Mouse (Mus musculus): ENCODE data around the gene Slc24a3. TPM values are rescaled to one million over a fixed set of nuclear protein-coding genes. Genes with fewer than 3 reads are reported as not detected.

Slc24a3 gene
- total RNA-seq (2014; fragmentation: Nextera tagmentation) (1.8 and 4.1 TPM in 2 replicates), total RNA-seq (2017) (0.23 and 0.33 TPM in 2 replicates)

DNA sequence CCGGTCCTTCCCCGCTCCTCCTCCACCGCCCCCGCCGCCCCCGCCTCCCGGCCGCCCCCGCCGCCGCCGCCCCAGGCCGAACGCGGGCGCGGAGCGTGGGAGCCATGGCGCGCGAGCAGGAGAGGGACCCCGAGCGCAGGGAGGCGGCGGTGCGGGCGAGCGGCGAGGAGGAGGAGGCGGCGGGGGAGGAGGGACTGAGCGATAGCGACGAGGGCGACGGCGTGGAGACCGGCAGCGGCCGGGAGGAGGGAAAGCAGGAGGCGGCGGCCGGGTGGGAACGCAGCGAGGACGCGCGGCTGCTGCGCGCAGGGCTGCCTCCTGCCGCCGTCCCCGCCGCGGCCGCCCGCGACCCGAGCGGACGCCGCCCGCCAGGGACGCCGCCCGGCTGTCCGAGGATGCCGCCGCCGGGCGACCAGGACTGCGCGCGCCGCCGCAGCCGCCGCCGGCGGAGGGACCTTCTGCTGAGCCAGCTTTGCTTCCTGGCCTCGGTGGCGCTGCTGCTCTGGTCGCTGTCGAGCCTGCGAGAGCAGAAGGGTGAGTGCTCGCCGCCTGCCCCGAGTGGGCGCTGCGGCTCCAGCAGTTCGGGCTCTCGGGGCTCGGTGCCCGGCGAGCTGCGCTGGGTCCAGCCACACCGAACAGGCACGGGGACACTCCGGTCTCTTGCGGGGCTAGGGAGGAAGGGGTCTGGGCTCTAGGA lies at the start of gene Slc24a3:
Gene Slc24a3 (plus strand): TSS at position 91 of the 697 bp plus-strand sequence.
- peak; percentile 89 for ATAC-seq (replicated peaks; ENCODE audit: low FRiP score, low TSS enrichment, poor library complexity, severe bottlenecking)

DNA sequence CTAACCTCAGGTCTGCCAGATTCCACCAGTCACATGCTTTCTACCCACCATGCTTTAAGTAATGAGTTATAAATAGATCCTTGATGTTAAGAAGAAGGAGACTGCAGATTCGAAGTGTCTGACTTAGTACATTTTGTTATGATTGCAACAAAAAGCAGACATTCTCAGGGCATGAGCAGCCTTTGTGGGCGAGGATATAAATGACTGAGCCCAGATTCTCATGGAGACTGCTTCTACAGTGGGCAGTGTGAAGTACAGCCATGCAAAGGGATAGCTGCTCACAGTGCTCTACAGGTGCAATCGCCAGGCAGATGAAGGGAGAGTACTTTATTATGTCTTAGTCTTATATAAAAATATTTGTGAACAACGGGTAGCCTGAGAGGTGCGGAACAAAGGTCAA lies 49.8 kb upstream of the Slc24a3 start:
- no peak for ATAC-seq (replicated peaks; ENCODE audit: low FRiP score, low TSS enrichment, poor library complexity, severe bottlenecking)

DNA sequence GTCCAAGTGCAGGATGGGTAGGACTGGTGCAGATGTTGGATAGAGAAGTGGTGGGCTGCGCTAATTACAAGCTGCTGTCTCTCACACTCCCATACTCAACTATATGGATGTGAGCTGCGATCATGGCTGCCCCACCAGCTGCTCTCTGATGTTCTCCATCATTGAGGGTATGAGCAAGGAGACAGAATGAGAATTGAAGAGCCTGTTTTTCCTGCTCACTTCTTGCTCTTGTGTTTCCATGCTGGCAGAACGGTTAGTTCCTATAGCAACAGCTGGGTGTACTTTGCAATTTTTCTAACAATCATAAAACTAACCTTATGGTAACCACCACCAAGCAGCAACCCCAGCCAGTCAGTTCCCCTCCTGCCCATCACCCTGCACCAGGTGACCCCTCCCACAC lies 39.8 kb upstream of the Slc24a3 start:
- ATAC-seq (replicated peaks; ENCODE audit: low FRiP score, low TSS enrichment, poor library complexity, severe bottlenecking) = no peak

DNA sequence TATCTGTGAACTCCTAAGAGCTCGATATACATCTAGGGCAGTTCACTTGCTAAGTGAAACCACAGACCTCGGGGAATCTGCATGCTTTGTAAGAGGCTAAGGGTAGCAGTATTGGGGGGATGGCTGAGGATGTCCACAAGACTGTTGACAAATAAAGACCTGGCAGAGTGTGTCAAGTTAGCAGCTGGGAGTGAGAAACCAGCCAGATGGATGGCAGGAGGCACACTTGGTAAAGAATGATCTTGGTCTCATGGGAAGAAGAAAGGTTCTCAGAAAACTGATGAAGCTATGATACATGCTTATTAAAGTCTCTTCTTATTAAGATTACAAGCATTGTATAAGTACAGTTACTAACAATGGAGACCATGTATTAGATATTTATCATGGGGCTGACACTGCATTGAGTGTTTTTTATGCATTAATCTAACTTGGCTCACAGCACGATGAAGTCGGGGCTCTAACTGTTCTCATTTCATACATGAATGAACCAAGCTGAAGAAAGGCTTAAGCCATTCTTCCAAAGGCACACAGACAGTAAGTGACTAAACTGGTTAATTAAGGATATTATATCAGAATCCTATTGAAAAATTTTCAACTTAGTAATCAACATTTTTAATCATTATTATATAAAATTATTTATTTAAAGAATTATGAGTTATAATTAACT lies 30.8 kb upstream of the Slc24a3 start:
- no peak for ATAC-seq (replicated peaks; ENCODE audit: low FRiP score, low TSS enrichment, poor library complexity, severe bottlenecking)

DNA sequence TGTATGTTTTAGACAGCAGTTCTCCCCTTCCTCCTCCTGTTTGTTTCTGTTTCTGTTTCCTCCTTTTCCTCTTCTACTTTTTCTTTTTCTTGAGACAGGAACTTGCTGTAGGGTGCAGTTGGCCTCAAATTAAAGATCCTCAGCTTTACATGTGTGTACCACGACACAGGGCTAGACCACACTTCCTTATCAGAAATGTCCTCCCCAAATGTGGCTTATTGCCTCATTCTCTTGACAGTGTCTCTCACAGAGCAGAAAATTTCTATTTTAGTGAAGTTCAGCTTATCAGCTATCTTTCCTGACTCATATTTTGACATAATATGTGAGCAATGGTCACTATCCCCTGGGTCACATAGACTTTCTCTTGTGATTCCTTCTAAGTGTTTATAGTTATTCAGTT lies 17.1 kb upstream of the Slc24a3 start:
- ATAC-seq (replicated peaks; ENCODE audit: low FRiP score, low TSS enrichment, poor library complexity, severe bottlenecking) = peak; percentile 70; the same call in 1 of the 2 replicates

DNA sequence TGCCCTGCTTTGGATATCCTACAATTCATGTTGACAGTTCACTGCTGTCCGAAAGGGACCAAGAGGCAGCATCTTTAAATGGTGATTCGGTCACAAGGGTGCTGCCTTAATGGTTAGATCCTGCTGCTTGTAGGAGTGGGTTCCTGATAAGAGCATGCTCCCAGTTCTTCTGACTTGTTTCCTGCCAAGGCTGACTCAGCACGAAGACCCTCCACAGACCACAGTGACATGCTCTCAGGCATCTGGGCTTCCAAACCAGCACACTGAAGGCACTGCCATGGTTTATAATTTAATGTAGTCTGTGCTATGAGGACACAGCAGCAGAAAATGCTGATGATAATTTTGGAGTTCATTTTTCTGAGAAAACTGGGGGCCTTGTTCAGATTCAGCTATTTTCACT lies 16.7 kb upstream of the Slc24a3 start:
- ATAC-seq (replicated peaks; ENCODE audit: low FRiP score, low TSS enrichment, poor library complexity, severe bottlenecking) = peak; percentile 55; the same call in 1 of the 2 replicates

DNA sequence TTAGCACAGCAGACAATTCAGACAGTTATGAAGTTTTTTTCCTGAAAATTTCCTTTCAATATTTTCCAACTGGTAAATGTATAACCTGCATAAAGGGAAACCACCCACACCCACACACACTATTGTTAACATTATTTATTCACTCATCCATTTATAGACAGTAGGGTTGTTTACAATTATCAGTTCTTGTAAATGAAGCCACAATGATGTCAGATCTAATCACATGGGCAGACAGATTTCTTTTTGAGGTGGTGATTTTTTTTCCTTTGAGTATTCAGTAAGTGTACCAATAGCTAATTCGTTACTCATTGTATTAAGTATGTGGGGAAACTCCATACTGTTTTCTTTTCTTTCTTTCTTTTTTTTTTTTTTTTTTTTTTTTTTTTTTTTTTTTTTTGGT lies 15.3 kb upstream of the Slc24a3 start:
- ATAC-seq (replicated peaks; ENCODE audit: low FRiP score, low TSS enrichment, poor library complexity, severe bottlenecking) = no peak

DNA sequence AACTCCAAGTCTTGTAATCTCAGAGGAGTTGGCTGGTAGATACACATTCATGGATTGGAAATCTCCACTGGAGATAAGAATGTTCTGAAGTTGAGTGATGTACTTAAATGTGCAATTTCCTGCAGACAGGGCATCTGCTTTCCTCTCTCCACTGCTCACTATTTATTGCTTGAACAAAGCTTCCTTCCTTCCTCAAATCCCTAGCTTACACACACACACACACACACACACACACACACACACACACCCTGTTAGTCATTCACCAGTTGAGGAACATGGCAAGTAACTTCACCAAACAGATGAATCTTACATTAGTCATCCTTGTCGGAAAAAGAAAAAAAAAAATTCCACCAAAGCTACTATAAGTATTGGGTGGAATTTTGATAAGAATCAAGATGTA lies 8.6 kb upstream of the Slc24a3 start:
- ATAC-seq (replicated peaks; ENCODE audit: low FRiP score, low TSS enrichment, poor library complexity, severe bottlenecking) = no peak

DNA sequence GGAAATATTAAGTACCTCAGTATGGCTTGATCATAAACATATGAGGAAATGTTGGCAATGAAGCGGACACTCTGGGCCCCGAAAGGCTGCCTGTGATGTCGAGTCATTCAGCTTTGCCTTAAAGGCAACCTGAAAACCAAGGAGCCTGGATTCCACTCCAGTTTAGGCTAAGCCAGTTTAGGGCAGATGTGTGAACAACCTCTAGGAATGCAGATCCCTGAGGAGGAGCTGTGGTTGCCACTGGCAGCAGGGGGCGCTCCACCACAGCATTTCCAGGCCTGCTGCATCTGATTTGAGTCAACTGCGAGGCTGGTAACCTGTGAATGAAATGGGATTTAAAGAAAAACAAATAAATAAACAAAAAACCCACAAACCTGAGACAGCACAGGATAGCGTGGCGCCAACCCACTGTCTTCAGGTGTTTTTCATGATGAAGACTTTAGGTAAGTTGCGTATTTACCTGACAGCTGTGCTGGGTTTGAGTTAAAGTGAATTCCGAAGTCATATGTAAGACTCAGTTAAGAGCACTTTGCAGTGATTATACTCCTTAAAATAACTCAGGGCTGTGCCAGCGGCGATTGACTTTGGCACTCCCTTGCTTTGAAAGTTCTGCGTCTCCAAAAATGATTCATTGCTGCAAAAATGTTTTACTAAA lies 6.4 kb upstream of the Slc24a3 start:
- peak; percentile 94 for ATAC-seq (replicated peaks; ENCODE audit: low FRiP score, low TSS enrichment, poor library complexity, severe bottlenecking)

DNA sequence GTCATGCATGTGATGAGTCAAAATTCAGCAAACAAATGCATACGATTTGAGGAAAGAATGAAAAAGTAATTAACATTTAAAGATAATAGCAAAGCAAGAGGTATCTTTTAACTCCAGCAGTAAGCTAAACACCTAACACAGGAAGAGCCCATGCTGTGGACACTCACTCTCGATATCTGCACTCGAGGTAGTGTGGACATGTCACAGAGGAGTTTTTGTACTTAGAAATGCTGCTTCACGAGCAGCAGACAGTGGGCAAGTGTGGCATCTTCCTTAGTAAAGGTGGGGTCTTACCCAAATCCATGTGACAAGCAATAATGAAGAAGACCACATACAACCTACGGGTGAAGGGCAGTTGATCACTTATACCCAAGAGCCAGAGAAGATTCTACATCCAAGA lies 3.5 kb upstream of the Slc24a3 start:
- no peak for ATAC-seq (replicated peaks; ENCODE audit: low FRiP score, low TSS enrichment, poor library complexity, severe bottlenecking)

DNA sequence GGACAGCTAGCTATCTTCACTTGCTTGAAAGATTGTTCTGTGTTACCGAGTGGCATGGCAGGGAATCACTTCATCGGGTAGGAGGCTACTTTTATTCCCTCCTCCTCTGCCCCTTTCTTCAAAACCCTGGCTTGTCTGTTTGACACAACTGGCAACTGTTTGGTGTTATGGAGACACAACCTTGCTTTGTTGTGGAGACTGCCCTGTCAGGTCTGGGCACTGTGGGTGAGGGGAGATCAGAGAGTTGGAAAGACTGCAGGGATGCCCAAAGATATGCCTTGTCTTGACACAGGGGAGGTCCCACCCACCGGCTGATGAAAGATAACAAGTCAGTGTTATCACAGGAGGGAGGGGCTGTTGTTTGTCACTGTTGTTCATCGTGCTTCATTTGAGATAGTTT lies 3.0 kb upstream of the Slc24a3 start:
- no peak for ATAC-seq (replicated peaks; ENCODE audit: low FRiP score, low TSS enrichment, poor library complexity, severe bottlenecking)

DNA sequence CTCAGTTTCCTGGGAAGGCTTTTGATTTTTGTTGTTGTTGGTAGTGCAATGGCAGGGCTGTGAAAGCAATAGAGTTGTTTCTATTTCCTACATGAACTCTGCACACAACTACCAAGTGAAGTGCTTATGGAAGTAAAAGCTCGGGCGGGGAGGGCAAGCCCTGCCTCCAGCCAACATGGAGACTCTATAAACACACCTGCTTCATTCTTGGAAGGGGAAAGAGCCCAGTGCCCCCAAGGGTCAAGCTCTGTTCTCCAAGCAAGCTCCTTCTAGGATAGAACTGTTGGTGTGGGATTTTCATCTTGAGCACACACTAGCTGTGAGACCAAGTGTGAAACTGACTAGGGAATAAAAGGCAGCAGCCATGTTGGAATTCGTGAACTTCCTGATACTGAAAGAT lies 2.5 kb upstream of the Slc24a3 start:
- no peak for ATAC-seq (replicated peaks; ENCODE audit: low FRiP score, low TSS enrichment, poor library complexity, severe bottlenecking)

DNA sequence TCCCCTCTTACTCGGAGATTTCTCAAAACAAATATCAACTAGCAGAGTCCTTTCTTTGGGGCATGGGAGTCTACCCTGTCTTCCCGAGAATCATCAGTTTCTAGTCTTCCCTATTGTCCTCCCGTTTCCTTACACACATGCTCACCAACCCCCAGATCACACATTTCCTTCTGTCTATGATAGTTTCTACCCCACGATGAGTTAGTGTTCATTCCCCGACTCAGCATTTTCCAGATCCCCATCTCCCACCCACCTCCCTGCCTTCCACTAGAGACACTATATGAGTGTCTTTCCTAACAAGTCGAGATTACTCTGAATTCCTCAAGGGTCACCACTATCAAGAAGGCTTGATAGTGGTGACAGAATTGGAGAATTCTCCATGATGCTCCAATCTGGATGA lies 1.7 kb upstream of the Slc24a3 start:
- ATAC-seq (replicated peaks; ENCODE audit: low FRiP score, low TSS enrichment, poor library complexity, severe bottlenecking) = no peak

DNA sequence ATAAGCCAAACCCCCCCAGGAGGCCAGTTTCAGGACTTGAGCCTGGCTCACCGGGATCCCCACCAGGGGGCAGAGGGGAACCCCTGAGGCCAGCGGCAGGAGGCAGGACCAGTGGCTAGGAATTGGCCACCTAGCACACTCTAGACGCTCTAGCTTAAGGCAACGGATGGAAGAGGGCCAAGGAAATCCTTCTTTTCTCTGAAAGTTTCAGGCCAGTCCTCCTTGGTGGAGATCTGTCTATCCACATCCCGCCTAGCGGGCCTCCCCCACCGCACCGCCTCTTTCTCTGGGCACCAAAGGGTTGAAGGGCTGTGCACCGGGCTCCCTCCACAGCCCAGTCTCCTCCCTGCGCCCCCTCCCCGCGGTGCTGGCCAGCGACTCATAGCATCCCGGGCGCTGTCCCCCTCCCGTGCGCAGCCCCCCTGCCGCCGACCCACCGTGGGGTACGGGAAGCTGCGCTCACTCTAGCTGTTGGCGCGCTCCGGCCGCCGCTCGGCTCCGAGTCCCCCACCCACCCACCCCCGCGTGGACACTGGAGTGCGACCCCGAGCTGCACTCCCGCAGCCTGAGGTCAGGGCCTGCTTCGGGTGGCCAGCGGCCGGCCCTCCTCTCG lies 397 bp upstream of the Slc24a3 start:
- ATAC-seq (replicated peaks; ENCODE audit: low FRiP score, low TSS enrichment, poor library complexity, severe bottlenecking) = peak; percentile 56

DNA sequence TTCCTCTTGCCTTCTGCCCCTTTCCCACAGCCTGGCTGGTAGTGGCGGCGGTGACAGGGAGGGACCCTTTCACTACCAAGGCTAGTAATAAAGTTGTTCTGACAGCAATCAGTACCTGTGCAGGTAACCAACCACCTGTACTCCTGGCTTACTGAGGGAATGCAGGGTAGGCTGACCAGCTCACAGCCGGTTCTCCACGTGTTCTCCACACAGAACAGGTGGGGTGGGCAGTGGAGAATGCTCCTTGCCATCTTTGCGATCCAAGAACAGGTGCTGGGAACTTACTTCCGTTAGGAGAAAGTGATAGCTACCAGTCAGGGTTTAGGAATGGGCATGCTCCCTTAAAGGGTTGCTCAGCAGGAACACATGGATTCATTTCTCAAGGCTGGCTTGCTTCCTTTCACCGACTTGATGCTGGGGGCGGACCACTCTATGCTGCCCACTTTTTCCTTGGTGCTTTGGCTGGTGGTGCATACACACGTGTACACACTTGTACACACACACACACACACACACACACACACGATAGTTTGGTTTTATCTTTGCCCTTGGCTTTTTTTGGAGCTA lies 934 bp downstream of the Slc24a3 start:
- no peak for ATAC-seq (replicated peaks; ENCODE audit: low FRiP score, low TSS enrichment, poor library complexity, severe bottlenecking)

DNA sequence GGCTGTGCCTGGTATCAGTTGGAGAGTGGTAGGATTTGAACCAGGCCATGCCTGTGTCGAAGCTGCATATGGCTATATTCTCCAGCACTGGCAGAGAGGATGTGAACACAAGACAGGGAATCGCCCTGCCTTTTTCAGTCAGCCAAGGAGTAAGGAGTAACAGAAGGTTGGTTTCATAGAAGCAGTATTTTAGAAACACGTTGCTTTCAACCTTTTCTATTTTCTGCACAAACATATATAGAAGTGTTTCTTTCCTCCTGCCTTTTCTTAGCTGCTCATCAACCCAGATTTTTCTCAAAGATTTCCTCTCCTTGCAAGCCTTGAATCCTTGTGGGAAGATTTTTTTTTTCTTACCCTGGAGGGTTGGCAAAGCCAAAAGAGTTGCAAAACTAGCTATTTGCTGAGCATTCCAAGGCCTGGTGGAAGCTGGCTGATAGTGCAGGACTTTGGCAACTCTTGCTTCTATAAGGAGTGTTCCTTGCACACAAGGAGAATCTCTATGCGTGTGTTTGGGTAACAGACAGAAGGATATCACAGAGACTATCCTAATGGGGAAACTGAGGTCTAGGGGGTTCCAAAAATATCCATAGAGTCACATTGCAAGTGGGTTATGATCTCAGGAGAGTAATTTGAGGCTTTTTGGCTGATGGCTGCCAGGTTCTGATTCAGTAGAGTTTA lies 5.6 kb downstream of the Slc24a3 start:
- no peak for ATAC-seq (replicated peaks; ENCODE audit: low FRiP score, low TSS enrichment, poor library complexity, severe bottlenecking)

DNA sequence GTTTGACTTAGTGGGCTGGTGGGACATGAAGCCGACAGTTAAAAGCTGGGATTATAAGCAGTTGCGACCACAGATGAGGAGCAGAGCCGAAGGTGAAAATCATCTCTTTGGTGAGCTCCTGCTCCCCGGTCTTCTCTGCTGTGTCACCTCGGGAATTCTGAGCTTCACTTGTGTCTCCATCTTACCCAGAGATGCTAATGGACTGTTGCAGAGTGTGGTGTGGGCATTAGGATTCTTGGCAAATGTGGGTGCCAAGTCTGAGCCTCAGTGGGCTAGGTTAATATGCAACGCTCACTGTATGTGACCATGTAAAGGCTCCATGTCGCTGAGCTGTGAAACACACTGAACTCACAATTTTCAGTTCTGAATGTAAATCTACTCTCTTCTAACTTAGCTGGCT lies 7.5 kb downstream of the Slc24a3 start:
- ATAC-seq (replicated peaks; ENCODE audit: low FRiP score, low TSS enrichment, poor library complexity, severe bottlenecking) = no peak

DNA sequence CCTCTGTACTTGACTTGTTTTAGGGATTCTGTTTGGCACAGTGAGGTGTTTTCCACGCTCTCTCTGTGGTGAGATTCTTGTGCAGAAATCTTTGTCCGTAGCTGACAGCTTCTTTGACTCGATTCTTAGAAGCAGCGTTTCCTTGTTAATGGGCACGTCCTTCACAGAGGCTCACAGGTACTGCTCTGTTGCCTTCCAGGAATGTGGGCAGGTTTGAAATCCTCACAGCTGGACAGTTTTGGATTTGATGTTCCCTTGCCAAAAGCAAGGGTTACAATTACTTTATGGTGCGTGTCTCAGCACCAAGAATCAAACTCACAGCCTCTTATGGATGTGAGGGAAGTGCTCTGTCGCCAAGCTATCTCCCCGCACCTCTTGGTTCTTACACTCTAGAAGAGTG lies 14.9 kb downstream of the Slc24a3 start:
- no peak for ATAC-seq (replicated peaks; ENCODE audit: low FRiP score, low TSS enrichment, poor library complexity, severe bottlenecking)

DNA sequence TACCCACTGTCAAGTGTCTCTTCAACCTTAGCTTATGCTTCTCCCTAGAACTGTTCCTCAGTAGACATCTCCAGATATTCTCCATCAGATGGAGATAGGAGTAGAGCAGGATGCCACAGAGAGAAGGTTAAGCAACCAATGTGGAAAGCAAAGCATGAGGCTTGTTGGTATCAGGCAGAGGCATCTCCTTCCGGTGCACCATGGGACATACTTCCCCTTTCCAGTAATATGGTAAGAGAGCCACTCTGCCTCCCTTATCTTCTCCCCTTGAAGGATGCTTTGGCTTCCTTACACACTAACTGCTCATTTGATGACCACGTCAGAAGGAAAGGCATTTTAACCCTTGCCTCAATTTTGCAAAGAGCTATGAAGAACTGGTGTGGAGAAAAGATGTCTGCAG lies 21.3 kb downstream of the Slc24a3 start:
- no peak for ATAC-seq (replicated peaks; ENCODE audit: low FRiP score, low TSS enrichment, poor library complexity, severe bottlenecking)

All from megakaryocyte-erythroid progenitor cell, adult 5-6 weeks (primary cell).